Mouse (Mus musculus) stomach, embryonic 14.5 days (tissue): ENCODE measurements around the gene Taf3. TPM values are rescaled to one million over a fixed set of nuclear protein-coding genes. Genes with fewer than 3 reads are reported as not detected.

ENCODE experiments used
- ATAC-seq: fragments of 200-750 bp; cut with Nextera tagmentation; 2 replicates; pipeline ENCODE4 v1.8.0; 2017; ENCODE audit warnings: low read depth, moderate TSS enrichment; ENCODE audit not compliant: insufficient number of reproducible peaks, insufficient read depth, low FRiP score
- H3K27ac ChIP-seq: fragments of 300-500 bp; sonication (generic); 2 replicates; pipeline ENCODE4 v1.5.1; 2014; ENCODE audit warnings: mild to moderate bottlenecking, low read length, moderate library complexity, mixed read lengths
- H3K27me3 ChIP-seq: fragments of 300-500 bp; sonication (generic); 2 replicates; pipeline ENCODE4 v1.6.1; 2014; ENCODE audit warnings: low read length, control low read depth, mixed read lengths; ENCODE audit not compliant: control insufficient read depth, insufficient read depth
- H3K36me3 ChIP-seq: fragments of 300-500 bp; sonication (generic); 2 replicates; pipeline ENCODE4 v1.6.1; 2014; ENCODE audit warnings: mild to moderate bottlenecking, control low read depth, low read length, moderate library complexity, mixed read lengths; ENCODE audit not compliant: control insufficient read depth, insufficient read depth
- H3K4me1 ChIP-seq: fragments of 300-500 bp; sonication (generic); 2 replicates; pipeline ENCODE4 v1.6.1; 2014; ENCODE audit warnings: low read length, control low read depth, mixed read lengths; ENCODE audit not compliant: control insufficient read depth, insufficient read depth
- H3K4me2 ChIP-seq: fragments of 300-500 bp; sonication (generic); replicated peaks from 2 replicates; pipeline ENCODE4 v1.6.1; 2014; ENCODE audit warnings: low read depth, low read length, control low read depth
- H3K4me3 ChIP-seq: fragments of 300-500 bp; sonication (generic); 2 replicates; pipeline ENCODE4 v1.5.1; 2014; ENCODE audit warnings: low read depth, low read length, control low read depth
- H3K9ac ChIP-seq: fragments of 300-500 bp; sonication (generic); replicated peaks from 2 replicates; pipeline ENCODE4 v1.6.1; 2014; ENCODE audit warnings: low read depth, mild to moderate bottlenecking, control low read depth, low read length, moderate library complexity, mixed read lengths
- H3K9me3 ChIP-seq: fragments of 300-500 bp; sonication (generic); 2 replicates; pipeline ENCODE4 v1.6.1; 2016; ENCODE audit warnings: low read depth, low read length, control low read depth; ENCODE audit not compliant: control insufficient read depth
- WGBS: fragments of 180-500 bp; shearing (Covaris S2); extraction: QIAGEN DNeasy Blood & Tissue Kit; methylation state at CpG from one replicate; pipeline ENCODE4 v1.1.7; 2014; 5-methylcytosine and 5-hydroxymethylcytosine counted together
- polyA plus RNA-seq: library from polyadenylated mRNA; unstranded; fragments of >200 nt; fragmentation: Nextera tagmentation; extraction: Ambion mirVana; gene quantifications from 2 replicates; pipeline ENCODE4 v1.2.1, GENCODE M21; 2014

Gene Taf3
- polyA plus RNA-seq, 1 experiment from 2014 or later: 14.3 TPM

DNA sequence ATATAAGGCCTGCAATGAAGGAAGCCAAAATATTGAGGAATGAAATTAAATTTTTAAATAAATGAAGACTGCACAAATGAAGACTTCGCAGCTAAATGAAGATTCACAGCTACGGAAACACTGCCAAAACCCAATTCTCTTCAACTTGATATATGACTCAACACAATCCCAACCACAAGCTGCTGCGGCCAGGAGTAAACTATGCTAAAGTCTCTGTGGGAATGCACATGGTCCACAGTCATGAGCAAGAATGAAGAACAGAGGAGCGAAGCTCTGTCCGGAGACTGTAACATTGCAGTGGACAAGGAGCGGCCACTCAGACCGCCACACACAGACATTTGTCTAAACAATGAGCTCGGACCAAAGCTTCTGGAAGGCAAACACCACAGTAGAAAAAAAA, 28.3 kb upstream of the Taf3 start:
- Histone ChIP-seq H3K36me3 (peaks cover 3% of the 10 kb centered on the region; the same call in 1 of the 2 replicates), H3K4me2 (0 out of 2 replicates have a peak overlapping the region, but pooled peaks have one; percentile 4), H3K9ac (no peak overlapping the region), H3K4me3 (no peak overlapping the region), H3K9me3 (no peaks in the 10 kb centered on the region), H3K27ac (no peak overlapping the region), H3K27me3 (no peaks in the 10 kb centered on the region), H3K4me1 (peaks cover 20% of the 10 kb centered on the region)
- WGBS: 60% methylated on average over 8 of the region's 8 CpGs
- no peak for ATAC-seq

DNA sequence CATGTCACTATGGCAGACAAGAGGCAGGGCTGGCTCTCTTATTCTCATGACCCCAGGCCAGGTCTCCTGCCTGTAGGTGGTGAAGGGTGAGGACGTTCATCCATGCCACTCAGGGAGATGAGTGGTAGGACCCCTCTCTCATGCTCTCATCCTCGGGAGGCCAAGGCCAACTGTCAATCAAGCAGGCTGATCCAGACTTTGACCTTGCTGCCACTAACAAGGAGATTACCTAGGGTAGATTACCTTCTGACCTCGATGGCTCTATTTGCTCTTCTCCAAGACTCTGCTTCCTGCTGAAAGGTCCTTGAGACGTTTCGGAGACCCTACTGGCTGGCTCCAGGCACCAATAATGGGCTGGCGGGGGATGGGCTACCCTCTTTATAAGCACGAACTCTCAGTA, 26.1 kb upstream of the Taf3 start:
- Histone ChIP-seq H3K9ac (no peak overlapping the region), H3K36me3 (peaks cover 3% of the 10 kb centered on the region; the same call in 1 of the 2 replicates), H3K27me3 (no peaks in the 10 kb centered on the region), H3K9me3 (no peaks in the 10 kb centered on the region), H3K4me3 (no peak overlapping the region), H3K4me2 (no peak overlapping the region), H3K27ac (no peak overlapping the region), H3K4me1 (peaks cover 14% of the 10 kb centered on the region; the same call in 1 of the 2 replicates)
- 74% methylated on average over 7 of the region's 7 CpGs for WGBS
- no peak for ATAC-seq

DNA sequence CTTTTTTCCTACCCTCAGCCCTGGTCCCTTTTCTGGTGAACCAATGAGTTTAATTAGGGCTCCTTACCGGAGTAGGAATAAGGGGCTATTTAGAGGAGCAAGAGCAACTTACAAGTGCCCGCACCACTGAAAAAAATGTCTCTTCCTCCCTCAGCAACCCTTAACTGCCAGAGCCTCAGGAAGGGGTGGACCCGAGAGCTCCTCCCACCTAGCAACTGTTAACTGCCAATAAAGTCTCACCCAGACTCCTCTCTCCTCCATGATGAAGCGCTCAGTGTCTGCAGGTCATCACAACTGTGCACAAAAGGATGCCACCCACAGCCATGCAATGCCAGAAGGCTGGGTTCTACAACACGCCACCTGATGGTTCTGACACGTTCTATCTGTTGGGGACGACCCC, 23.4 kb upstream of the Taf3 start:
- no peak overlapping the region for H3K27ac ChIP-seq
- 91% methylated on average over 7 of the region's 7 CpGs for WGBS
- no peak for ATAC-seq
- no peak overlapping the region for H3K4me3 ChIP-seq
- H3K4me1 ChIP-seq: no peaks in the 10 kb centered on the region; the same call in 1 of the 2 replicates
- no peak overlapping the region for H3K9ac ChIP-seq
- no peaks in the 10 kb centered on the region for H3K27me3 ChIP-seq
- peaks cover 16% of the 10 kb centered on the region for H3K36me3 ChIP-seq
- H3K9me3 ChIP-seq: no peaks in the 10 kb centered on the region
- H3K4me2 ChIP-seq: no peak overlapping the region

DNA sequence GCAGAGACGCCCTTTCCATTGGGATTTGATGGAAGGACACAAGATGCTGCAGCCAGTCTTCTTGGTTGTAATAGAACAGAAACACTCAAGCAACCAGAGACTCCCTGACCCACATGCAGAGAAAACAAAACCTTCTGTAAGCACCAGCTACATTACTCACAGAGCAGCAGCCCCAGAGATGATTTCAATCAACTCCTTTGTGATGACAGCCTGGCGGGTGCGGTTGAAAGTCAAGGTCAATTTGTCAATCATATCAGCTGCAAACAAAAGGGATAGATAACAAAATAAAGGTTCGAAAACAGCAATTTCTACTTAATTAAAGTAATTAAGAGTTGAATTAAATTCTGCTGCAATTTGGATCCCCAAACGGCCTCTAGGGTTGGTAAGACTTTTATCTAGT, 10.4 kb upstream of the Taf3 start:
- Histone ChIP-seq H3K9ac (no peak overlapping the region), H3K4me3 (no peak overlapping the region), H3K4me1 (no peaks in the 10 kb centered on the region), H3K36me3 (peaks cover 69% of the 10 kb centered on the region), H3K27ac (no peak overlapping the region), H3K27me3 (no peaks in the 10 kb centered on the region), H3K9me3 (no peaks in the 10 kb centered on the region), H3K4me2 (no peak overlapping the region)
- 86% methylated on average over 5 of the region's 5 CpGs for WGBS
- no peak for ATAC-seq

DNA sequence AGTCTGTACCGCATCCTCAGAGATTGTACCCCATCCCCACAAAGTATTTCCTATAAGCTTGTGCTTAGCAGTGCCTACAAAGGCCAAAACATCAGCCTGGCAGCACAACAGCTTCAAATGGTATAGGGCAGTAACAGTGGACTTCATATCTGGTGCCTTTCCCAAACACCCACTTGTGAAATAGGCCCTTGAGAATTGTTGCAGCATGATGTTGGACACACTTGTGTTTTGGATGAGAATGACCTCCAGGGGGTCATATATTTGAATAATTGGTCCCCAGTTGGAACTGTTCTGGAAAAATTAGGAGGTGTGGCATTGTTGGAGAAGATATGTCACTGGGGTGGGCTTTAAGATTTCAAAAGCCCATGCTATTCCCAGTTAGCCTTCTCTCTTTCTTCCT, 3.6 kb upstream of the Taf3 start:
- ATAC-seq: no peak
- Histone ChIP-seq H3K4me1 (peaks cover 7% of the 10 kb centered on the region; the same call in 1 of the 2 replicates), H3K9ac (no peak overlapping the region), H3K27ac (no peak overlapping the region), H3K4me2 (no peak overlapping the region), H3K9me3 (no peaks in the 10 kb centered on the region), H3K36me3 (peaks cover 22% of the 10 kb centered on the region), H3K27me3 (no peaks in the 10 kb centered on the region), H3K4me3 (no peak overlapping the region)
- 96% methylated on average over 1 of the region's 1 CpGs for WGBS

DNA sequence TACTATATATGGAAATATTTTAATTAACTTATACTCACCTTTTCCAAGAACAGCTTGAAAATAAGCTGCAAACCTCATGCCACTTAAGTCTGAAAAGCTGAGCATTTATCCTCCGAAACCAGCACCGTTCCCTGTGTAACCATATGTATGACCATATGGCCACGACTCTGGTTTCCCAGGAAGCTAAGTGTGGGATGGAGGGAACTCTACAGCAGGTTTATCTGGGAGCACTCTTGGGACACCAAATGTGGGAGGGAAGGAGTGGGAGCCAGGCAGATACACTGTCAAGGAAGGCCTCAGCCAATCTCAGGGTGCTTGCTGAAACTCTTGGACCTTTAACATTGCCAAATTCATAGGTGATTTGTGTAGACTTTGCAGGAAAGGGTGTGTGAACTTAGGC, 2.5 kb upstream of the Taf3 start:
- Histone ChIP-seq H3K4me3 (no peak overlapping the region), H3K27me3 (no peaks in the 10 kb centered on the region), H3K36me3 (peaks cover 14% of the 10 kb centered on the region), H3K9ac (no peak overlapping the region), H3K27ac (no peak overlapping the region), H3K4me1 (peaks cover 9% of the 10 kb centered on the region; the same call in 1 of the 2 replicates), H3K9me3 (no peaks in the 10 kb centered on the region), H3K4me2 (no peak overlapping the region)
- no peak for ATAC-seq
- 86% methylated on average over 3 of the region's 3 CpGs for WGBS

DNA sequence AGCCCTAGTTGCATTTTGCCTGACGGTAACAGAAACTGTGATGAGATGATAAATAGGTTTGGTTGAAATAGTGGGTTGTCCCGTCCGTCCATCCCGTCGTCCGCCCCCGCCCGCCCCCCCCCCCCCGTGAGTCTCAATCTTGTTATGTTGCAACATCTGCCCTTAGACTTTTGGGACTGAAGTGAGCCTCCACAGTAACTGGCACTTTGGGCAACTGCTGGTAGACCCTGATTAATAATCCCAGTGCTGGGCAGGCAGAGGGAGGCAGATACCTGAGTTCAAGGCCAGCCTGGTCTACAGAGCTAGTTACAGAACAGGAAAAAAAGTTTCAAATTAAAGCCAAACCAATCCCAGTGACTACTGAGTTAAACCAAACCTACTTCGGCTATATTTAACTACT, 1.1 kb upstream of the Taf3 start:
- peaks cover 9% of the 10 kb centered on the region; the same call in 1 of the 2 replicates for H3K4me1 ChIP-seq
- no peak overlapping the region for H3K27ac ChIP-seq
- H3K4me2 ChIP-seq: peak overlapping the region; percentile 55
- no peak for ATAC-seq
- WGBS: 15% methylated on average over 10 of the region's 10 CpGs
- no peaks in the 10 kb centered on the region for H3K9me3 ChIP-seq
- no peaks in the 10 kb centered on the region for H3K27me3 ChIP-seq
- no peaks in the 10 kb centered on the region; the same call in 1 of the 2 replicates for H3K36me3 ChIP-seq
- peak overlapping the region; percentile 95 for H3K4me3 ChIP-seq
- no peak overlapping the region for H3K9ac ChIP-seq

DNA sequence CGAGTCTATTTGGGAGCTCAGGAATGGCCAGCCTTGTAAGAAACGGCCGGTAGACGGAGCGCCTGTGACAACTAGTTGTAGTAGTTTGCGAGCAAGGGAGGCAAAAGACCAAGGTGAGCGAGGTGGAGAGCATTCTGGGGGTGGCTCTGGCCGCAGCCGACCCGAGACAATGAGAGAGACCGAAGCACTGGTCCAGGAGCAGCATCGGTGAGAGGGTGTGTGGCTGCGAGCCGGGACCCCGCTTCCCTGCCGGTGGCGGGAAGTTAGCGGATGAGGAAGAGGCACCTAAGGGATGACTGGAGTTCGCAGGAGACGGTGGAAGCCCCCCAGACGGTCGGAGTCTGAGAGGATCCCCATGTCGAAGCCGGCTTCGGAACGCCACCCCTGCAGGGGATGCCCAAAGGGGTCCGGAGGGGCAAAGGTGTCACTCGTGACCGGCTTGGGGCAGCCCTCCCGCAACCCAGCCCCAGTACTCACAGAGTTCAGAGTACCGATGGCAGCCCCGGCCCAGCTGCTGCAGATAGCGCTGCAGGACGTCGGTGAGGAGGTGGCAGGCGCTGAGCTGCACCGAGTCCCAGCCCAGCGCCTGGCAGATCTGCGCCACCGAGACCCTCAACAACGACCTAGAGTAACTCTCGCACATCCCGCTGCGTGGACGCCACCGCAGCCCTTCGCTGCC, 499 bp downstream of the Taf3 start:
- H3K27me3 ChIP-seq: no peaks in the 10 kb centered on the region
- H3K9ac ChIP-seq: peak overlapping the region; percentile 73
- peak overlapping the region; percentile 80 for H3K4me2 ChIP-seq
- peak; percentile 50; the same call in 1 of the 2 replicates for ATAC-seq
- peaks cover 9% of the 10 kb centered on the region; the same call in 1 of the 2 replicates for H3K4me1 ChIP-seq
- peak overlapping the region; percentile 95 for H3K4me3 ChIP-seq
- peak overlapping the region; percentile 27; the same call in 1 of the 2 replicates for H3K27ac ChIP-seq
- H3K9me3 ChIP-seq: no peaks in the 10 kb centered on the region
- 0% methylated on average over 42 of the region's 47 CpGs for WGBS
- H3K36me3 ChIP-seq: no peaks in the 10 kb centered on the region

DNA sequence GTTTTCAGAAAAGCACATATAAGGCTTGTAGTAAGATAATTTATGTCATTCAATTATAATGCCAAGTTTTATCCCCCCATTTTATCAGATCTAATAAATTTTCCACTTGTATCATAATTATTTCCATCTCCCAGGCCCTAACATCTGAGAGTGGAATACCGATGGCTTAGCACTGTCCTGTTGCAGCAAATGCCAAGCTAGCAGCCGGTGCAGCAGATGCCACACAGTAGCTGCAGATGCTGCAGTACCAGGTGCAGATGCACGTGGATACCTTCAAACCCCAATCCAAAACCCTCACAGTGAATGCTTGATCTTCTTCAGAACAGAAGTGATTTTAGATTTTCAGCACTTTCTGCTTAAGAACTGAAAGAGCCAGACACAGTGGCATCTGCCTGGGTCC, 13.4 kb downstream of the Taf3 start:
- H3K27me3 ChIP-seq: no peaks in the 10 kb centered on the region
- H3K4me1 ChIP-seq: no peaks in the 10 kb centered on the region
- H3K9me3 ChIP-seq: no peaks in the 10 kb centered on the region
- H3K36me3 ChIP-seq: peaks cover 4% of the 10 kb centered on the region
- no peak overlapping the region for H3K4me2 ChIP-seq
- no peak overlapping the region for H3K4me3 ChIP-seq
- no peak overlapping the region for H3K27ac ChIP-seq
- ATAC-seq: no peak
- H3K9ac ChIP-seq: no peak overlapping the region
- WGBS: 86% methylated on average over 3 of the region's 3 CpGs
